8 mouse cellular contexts compared by ENCODE assay signal in the genomic region with DNA sequence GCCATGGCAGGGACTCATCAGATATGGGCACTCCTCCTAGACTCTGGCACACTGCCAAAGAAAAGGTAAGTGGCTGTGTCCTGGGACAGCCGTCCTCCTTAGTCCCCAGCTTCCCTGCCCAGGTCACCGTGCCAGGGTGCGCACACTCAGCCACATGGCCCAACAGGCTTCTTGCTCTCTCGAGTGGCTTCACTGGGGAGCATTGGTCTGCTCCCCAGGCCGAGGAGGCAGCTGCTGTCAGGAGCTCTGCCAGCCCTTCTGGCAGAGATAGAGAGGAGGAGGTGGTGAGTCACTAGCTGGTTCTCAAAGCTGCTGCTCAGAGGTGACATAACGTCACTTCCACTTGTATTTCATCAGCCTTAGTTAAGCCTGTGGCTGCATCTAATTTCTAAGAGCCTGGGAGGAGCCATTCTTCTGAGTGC. TPM values are rescaled to one million over a fixed set of nuclear protein-coding genes. Genes with fewer than 3 reads are reported as not detected.
A peak's percentile ranks its signal among the peaks of the same experiment; 100 is the strongest.
DNase-seq lines count a peak whose midpoint lies in the region; ATAC-seq and TF ChIP-seq lines count a peak whose summit lies in the region.

No protein-coding gene starts in this region.

- H3K27ac ChIP-seq in liver, postnatal 0 days (ENCODE audit: low read depth): no peak overlapping the region
- peak overlapping the region; percentile 75 for H3K27ac ChIP-seq in heart, embryonic 12.5 days (ENCODE audit: poor library complexity, severe bottlenecking)
- H3K27ac ChIP-seq in left cerebral cortex, adult 2 months: peak overlapping the region; percentile 20; the same call in 1 of the 2 replicates
- no peak overlapping the region for H3K27ac ChIP-seq in liver, embryonic 11.5 days (ENCODE audit: low read depth, low read length)

- ATAC-seq in liver, postnatal 0 days: peak; percentile 35
- peak; percentile 51; the same call in 1 of the 2 replicates for ATAC-seq in heart, embryonic 12.5 days (ENCODE audit: insufficient number of reproducible peaks, low FRiP score)
- no peak for ATAC-seq in liver, embryonic 11.5 days (replicated peaks; ENCODE audit: low FRiP score)

- DNase-seq in liver, postnatal 0 days: no peak
- no peak for DNase-seq in liver
- DNase-seq in cerebellum, postnatal 10 days: peak; percentile 73 to 83
- DNase-seq in left cerebral cortex, adult 2 months (ENCODE audit: extremely low spot score in 1 of 2, low spot score in 2 of 2): peak; percentile 51 to 68
- DNase-seq in right cerebral cortex, postnatal 25 days: peak; percentile 72
- DNase-seq in liver, embryonic 11.5 days (ENCODE audit: low spot score): no peak
- DNase-seq in thymus, postnatal 4 days: no peak

- H3K9me3 ChIP-seq in liver, postnatal 0 days (ENCODE audit: low read length): no peaks in the 10 kb centered on the region
- no peaks in the 10 kb centered on the region for H3K9me3 ChIP-seq in heart, embryonic 12.5 days (replicated peaks)
- H3K9me3 ChIP-seq in liver, embryonic 11.5 days (ENCODE audit: control insufficient read depth, low read length): no peaks in the 10 kb centered on the region

- no peak overlapping the region for H3K4me2 ChIP-seq in liver, postnatal 0 days (ENCODE audit: low read depth, low read length)
- peak overlapping the region; percentile 13; the same call in 1 of the 2 replicates for H3K4me2 ChIP-seq in heart, embryonic 12.5 days
- H3K4me2 ChIP-seq in liver, embryonic 11.5 days: no peak overlapping the region

- no peak overlapping the region for H3K9ac ChIP-seq in liver, postnatal 0 days (replicated peaks)
- H3K9ac ChIP-seq in heart, embryonic 12.5 days: no peak overlapping the region
- H3K9ac ChIP-seq in liver, embryonic 11.5 days (ENCODE audit: low read depth, low read length): no peak overlapping the region

- H3K27me3 ChIP-seq in liver, postnatal 0 days (ENCODE audit: insufficient read depth, low read length): no peaks in the 10 kb centered on the region
- no peaks in the 10 kb centered on the region for H3K27me3 ChIP-seq in heart, embryonic 12.5 days (replicated peaks)
- no peaks in the 10 kb centered on the region for H3K27me3 ChIP-seq in liver, embryonic 11.5 days (replicated peaks; ENCODE audit: control insufficient read depth, insufficient read depth, low read length)

- no peak overlapping the region for H3K4me3 ChIP-seq in liver, postnatal 0 days (ENCODE audit: low read depth, low read length)
- no peak overlapping the region for H3K4me3 ChIP-seq in heart, embryonic 12.5 days
- H3K4me3 ChIP-seq in left cerebral cortex, adult 2 months: no peak overlapping the region
- H3K4me3 ChIP-seq in liver, embryonic 11.5 days (ENCODE audit: low read depth, low read length): no peak overlapping the region

- H3K4me1 ChIP-seq in liver, postnatal 0 days (ENCODE audit: insufficient read depth): no peaks in the 10 kb centered on the region
- H3K4me1 ChIP-seq in heart, embryonic 12.5 days (replicated peaks): peaks cover 29% of the 10 kb centered on the region
- H3K4me1 ChIP-seq in liver, embryonic 11.5 days (replicated peaks; ENCODE audit: control insufficient read depth, insufficient read depth, low read length): no peaks in the 10 kb centered on the region; the same call in 1 of the 2 replicates

- 69% methylated on average over 6 of the region's 6 CpGs for WGBS in liver, postnatal 0 days (ENCODE audit: insufficient replicate concordance)
- 32% methylated on average over 6 of the region's 6 CpGs for WGBS in heart, embryonic 12.5 days
- WGBS in liver, embryonic 11.5 days: 80% methylated on average over 6 of the region's 6 CpGs

- intact Hi-C loops in left cerebral cortex, adult 2 months (cut with DNase I): loop anchor here (5.0 kb wide), 1 partner anchor 134 kb away; a partner anchor contains a TSS

- TF ChIP-seq CTCF in liver, postnatal 0 days (IDR thresholded peaks at IDR 0.05; ENCODE audit: low read depth): no peak
- TF ChIP-seq CTCF in left cerebral cortex, adult 2 months (IDR thresholded peaks at IDR 0.05): no peak

- peaks cover 48% of the 10 kb centered on the region for H3K36me3 ChIP-seq in liver, postnatal 0 days (replicated peaks; ENCODE audit: insufficient read depth, low read length)
- H3K36me3 ChIP-seq in heart, embryonic 12.5 days: peaks cover 60% of the 10 kb centered on the region
- peaks cover 16% of the 10 kb centered on the region; the same call in 1 of the 2 replicates for H3K36me3 ChIP-seq in liver, embryonic 11.5 days (ENCODE audit: control insufficient read depth, insufficient read depth, low read length)

- TF ChIP-seq EP300 in liver, postnatal 0 days (IDR thresholded peaks at IDR 0.05; ENCODE audit: low read depth): no peak

RNA-seq across cellular contexts. Expression of a gene that starts 40.2 kb away (rescaled TPM):
- 6.5 and 6.6 TPM in 2 replicates for polyA plus RNA-seq in liver, postnatal 0 days (2015; fragmentation: Nextera tagmentation; extraction: Ambion mirVana)
- polyA plus RNA-seq in heart, embryonic 12.5 days (2016; fragmentation: Nextera tagmentation; extraction: Ambion mirVana): 15.4 and 17.4 TPM in 2 replicates
- 10 to 100 TPM; 13.1 to 15.1 TPM for total RNA-seq in left cerebral cortex, adult 2 months (2021)
- 14.1 and 15.5 TPM in 2 replicates for polyA plus RNA-seq in liver, embryonic 11.5 days (2014; fragmentation: Nextera tagmentation; extraction: Ambion mirVana)

RNA-seq across cellular contexts. Expression of a gene that starts 40.2 kb away (rescaled TPM):
- polyA plus RNA-seq in liver, postnatal 0 days (2015; fragmentation: Nextera tagmentation; extraction: Ambion mirVana): 12.1 and 14.8 TPM in 2 replicates
- 10.8 and 14.6 TPM in 2 replicates for polyA plus RNA-seq in heart, embryonic 12.5 days (2016; fragmentation: Nextera tagmentation; extraction: Ambion mirVana)
- 10 to 100 TPM in 1 of 2 experiments, 1 to 10 TPM in 1; 8.9 to 14.3 TPM for total RNA-seq in left cerebral cortex, adult 2 months (2021)
- 25.7 and 29.2 TPM in 2 replicates for polyA plus RNA-seq in liver, embryonic 11.5 days (2014; fragmentation: Nextera tagmentation; extraction: Ambion mirVana)

Comparison
In these comparisons a context has a peak if more than half of its experiments do, and no peak if none do; other contexts are left out.
1. DNase-seq: peak in cerebellum, postnatal 10 days (2 of 2), left cerebral cortex, adult 2 months (2 of 2) and right cerebral cortex, postnatal 25 days (single experiment); none in liver, postnatal 0 days (single experiment), liver (single experiment), liver, embryonic 11.5 days (single experiment) and thymus, postnatal 4 days (single experiment).
2. H3K27ac ChIP-seq: peak in heart, embryonic 12.5 days (single experiment) and left cerebral cortex, adult 2 months (single experiment); none in liver, postnatal 0 days (single experiment) and liver, embryonic 11.5 days (single experiment).